Mouse (Mus musculus): ENCODE measurements around the gene Sept1.
A peak's percentile ranks its signal among the peaks of the same experiment; 100 is the strongest.

The Sept1 gene

GRCm38 (mm10) chr7:127232622-127233367 lies at the start of gene Sept1, which contains the start of gene Zfp553:
TSS of gene Sept1 (minus strand) at chr7:127233130.
TSS of gene Zfp553 (plus strand) at chr7:127233061.
- DNase-seq (ENCODE audit: low spot score in 2 of 2), result peak; percentile 82

DNA sequence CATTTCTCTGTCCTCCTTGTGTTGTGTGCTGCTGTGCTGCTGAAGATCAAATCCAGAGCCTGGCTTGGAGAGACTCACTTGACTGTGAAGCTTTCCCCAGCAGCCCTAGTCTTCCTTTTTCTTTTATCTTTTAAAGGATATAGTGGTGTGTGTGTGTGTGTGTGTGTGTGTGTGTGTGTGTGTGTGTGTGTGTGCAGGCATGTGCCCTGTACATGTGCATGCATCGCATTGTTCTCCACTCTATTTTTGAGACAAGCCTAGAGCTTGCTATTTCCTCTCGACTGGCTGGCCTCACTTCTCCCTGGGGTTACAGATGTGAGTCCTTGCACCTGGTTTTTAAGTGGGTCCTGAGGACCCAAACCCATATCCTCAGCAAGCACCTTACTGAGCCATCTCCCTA lies 49.3 kb upstream of the Sept1 start:
- DNase-seq (ENCODE audit: low spot score in 2 of 2), result no peak

GRCm38 (mm10) chr7:127281114-127281513 lies 48.2 kb upstream of the Sept1 start:
- no peak for DNase-seq (ENCODE audit: low spot score in 2 of 2)

GRCm38 (mm10) chr7:127280092-127280491 lies 47.2 kb upstream of the Sept1 start:
- DNase-seq (ENCODE audit: low spot score in 2 of 2), result peak in 1 of 2 experiments; percentile 32

DNA sequence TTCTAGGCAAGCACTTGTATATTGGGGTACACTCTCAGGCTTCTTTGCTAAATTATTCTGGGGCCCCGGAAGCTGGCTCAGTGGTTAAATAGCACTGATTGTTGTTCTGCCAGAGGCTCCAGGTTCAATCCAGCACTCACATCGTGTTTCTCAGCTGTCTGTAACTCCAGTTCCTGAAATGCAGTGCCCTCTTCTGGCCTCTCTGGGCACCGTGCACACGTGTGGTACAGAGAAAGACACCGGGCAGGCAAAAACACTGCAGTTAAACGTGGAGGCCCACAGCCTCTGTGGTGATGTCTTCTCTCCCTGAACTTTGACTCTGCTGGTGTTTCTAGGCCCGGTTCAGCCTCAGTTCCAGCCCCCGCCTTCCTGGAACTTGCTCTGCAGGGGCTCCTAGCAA lies 45.4 kb upstream of the Sept1 start:
- no peak for DNase-seq (ENCODE audit: low spot score in 2 of 2)

- DNase-seq (ENCODE audit: low spot score in 2 of 2), result no peak
Observed at GRCm38 (mm10) chr7:127276519-127276961, 43.6 kb upstream of the Sept1 start.

GRCm38 (mm10) chr7:127273925-127274789 lies 41.2 kb upstream of the Sept1 start, which contains the start of gene Sephs2:
TSS of gene Sephs2 (minus strand) at chr7:127274055.
- DNase-seq (ENCODE audit: low spot score in 2 of 2), result peak; percentile 96 to 97

- DNase-seq (ENCODE audit: low spot score in 2 of 2), result no peak
Observed at GRCm38 (mm10) chr7:127273118-127273923, 40.4 kb upstream of the Sept1 start.

GRCm38 (mm10) chr7:127272566-127272965 lies 39.6 kb upstream of the Sept1 start:
- DNase-seq (ENCODE audit: low spot score in 2 of 2), result no peak

GRCm38 (mm10) chr7:127271093-127271492 lies 38.2 kb upstream of the Sept1 start:
- no peak for DNase-seq (ENCODE audit: low spot score in 2 of 2)

DNA sequence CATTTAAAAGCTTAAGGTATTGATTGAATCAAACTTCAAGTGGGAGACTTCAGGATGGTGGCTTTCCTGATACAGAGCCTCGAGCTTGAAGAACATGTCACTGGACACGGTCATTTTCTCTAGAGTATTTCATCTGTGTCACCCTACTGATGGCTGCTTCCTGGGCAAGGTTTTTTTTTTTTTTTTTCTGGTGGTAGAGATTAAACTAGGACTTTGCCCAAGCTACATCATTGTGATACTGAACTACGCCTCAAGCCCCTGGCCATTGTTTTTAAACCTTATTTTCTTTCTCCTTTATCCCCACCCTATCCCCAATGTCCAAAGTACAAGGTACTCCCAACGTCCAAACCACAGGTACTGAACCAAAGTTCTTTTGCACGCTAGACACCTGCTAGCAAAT lies 37.7 kb upstream of the Sept1 start:
- no peak for DNase-seq (ENCODE audit: low spot score in 2 of 2)

DNA sequence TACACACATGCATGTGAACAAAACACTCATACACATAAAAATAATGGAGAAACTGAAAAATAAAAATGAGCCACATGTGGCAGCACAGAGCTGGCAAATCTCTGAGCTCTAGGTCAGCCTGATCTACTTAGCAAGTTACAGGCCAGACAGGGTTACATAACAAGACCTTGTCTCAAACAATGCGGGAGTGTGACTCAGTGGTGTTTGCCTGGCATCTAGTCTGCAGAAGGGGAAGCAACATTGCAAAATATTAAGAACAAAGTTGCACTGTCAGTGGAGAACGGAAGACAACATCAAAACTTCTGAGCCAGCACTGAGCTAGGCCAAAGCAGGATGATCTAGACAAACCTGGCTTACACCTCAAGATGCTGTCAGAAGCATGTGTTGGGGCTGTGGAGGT lies 37.3 kb upstream of the Sept1 start:
- DNase-seq (ENCODE audit: low spot score in 2 of 2), result no peak

DNA sequence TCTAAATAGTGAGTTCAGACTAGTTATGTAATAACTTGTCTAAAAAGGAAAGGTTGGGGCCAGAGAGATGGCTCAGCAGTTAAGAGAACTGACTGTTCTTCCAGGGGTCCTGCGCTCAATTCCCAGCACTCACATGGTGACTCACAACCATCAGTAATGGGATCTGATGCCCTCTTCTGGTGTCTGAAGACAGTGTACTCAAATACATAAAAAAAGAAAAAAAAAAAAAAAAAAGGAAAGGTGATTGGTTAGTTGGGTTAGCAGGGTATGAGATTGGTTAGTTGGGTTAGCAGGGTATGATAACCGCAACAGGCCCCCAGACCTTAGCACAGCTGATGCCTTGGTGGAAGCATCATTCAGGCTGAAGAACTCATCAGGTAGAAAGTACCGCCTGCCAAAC lies 30.6 kb upstream of the Sept1 start:
- DNase-seq (ENCODE audit: low spot score in 2 of 2), result no peak

- DNase-seq (ENCODE audit: low spot score in 2 of 2), result no peak
Observed at GRCm38 (mm10) chr7:127262218-127262961, 29.5 kb upstream of the Sept1 start.

DNA sequence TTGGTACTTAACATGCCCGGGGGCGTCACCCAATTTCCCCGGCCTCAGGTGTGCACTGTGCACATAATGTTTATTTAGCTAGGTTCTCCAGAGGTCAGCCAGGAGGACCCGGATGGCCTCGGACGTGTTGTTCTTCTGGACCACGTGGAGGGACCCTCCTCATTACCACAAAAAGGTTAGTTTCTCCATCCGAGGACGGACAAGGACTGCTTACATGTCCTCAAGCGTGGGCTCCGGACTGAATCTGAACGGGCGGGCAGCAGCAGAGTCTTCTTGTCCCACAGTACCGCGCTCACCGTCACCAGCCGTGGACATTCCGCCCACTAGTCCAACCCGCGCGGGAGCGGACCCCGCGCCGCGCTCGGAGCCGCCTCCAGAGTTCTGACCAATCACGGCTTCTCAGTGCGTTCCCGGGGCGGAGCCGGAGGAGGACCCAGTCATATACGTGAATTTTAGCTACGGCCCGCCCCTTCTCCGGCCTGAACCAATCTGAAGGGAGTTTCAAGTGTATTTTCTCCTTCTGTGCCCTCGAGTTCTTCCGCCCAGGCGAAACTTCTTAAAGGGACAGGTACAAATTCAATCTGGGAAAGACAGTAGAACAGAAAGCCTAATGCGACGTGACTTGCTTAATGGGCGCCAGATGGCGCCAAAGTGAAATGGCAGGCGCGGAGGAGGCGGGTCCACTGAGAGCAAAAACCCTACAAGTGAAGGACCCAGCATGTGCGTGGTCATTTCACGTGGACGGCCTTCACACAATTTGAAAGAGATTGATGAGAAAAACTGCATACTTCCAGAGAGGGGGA lies 27.6 kb upstream of the Sept1 start, which contains the start of gene Dctpp1:
Gene Dctpp1 (minus strand): TSS at position 401 of the 803 bp plus-strand sequence.
- peak; percentile 99 for DNase-seq (ENCODE audit: low spot score in 2 of 2)

DNA sequence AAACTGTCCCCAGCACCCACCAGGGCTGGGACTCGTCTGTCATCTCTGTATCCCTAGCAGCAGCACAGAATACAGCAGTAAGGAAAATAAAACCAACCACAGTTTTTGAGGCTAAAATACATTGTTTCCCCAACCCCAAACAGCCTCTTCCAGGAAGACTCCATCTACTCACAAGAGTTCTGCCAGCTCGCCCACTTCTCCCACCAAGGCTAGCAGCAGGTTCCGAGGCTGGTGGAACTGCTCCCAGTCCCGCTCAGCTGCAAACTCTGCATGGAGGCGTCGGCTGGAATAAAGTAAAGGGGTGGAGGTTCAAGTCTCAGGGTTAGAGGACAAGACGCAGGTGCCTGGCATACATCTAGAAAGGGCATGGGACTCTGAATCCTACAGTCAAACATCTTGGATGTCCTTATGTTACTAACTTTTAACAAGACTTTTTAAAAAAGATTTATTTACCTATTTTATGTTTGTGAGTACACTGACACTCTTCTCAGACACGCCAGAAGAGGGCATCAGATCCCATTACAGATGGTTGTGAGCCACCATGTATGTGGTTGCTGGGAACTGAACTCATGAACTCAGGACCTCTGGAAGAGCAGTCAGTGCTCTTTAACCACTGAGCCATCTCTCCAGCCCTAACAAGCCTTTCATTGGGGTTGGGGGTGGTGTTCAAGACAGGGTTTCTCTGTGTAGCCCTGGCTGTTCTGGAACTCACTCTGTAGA lies 26.4 kb upstream of the Sept1 start:
- no peak for DNase-seq (ENCODE audit: low spot score in 2 of 2)

DNA sequence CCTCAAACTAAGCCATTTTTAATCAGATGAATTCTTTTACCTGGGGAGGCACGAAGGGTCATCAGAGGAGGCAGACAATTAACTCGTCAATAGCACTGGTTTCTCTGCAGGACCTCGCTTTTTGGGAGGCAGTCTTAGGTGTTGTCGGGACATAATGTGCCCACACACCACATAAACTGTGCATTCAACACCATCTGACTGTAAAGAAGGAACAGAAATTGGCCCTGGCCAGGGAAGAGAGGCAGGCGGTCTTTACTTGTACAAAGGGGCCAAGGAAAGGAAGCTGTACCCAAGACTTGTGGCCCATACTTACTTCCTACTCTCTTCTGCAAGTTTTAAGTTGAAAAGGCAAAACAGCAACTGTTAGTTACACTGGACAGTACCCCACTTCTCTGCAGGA lies 23.6 kb upstream of the Sept1 start:
- DNase-seq (ENCODE audit: low spot score in 2 of 2), result no peak

- no peak for DNase-seq (ENCODE audit: low spot score in 2 of 2)
Observed at GRCm38 (mm10) chr7:127255965-127256364, 23.0 kb upstream of the Sept1 start.

DNA sequence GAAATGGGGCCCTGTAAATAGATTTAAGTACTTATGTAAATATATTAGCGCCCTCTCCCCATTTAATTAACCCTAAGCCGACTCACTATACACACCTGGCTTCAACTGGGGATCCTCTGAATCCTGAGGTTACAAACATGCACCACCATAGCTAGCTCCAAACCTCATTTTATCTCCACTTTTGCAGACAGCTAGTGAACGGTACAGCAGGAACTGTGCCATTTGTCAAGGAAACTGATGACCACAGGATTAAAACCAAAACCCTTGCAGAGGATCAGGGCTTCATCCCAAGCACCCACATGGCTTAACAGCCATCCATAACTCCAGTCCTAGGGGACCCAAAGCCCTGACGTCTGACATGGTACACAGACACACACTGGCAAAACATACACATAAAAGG lies 22.1 kb upstream of the Sept1 start:
- DNase-seq (ENCODE audit: low spot score in 2 of 2), result no peak

Measured in heart, adult 9 months (tissue).